Mouse (Mus musculus) brain, embryonic 14.5 days (tissue): Measurements from ENCODE around the gene Ddx39.

Experiments
- CTCF ChIP-seq: fragments of 200-500 bp; IDR thresholded peaks from 2 replicates; pipeline ENCODE4 v1.5.1; 2012; ENCODE audit warnings: inconsistent platforms, mild to moderate bottlenecking, moderate library complexity, borderline replicate concordance; ENCODE audit not compliant: insufficient read depth, insufficient read length; ENCODE audit errors: extremely low read depth
- POLR2A ChIP-seq: fragments of 200-500 bp; IDR thresholded peaks from 2 replicates; pipeline ENCODE4 v1.6.1; 2012; ENCODE audit warnings: mild to moderate bottlenecking, inconsistent platforms, borderline replicate concordance; ENCODE audit not compliant: poor library complexity, insufficient read depth, insufficient read length, severe bottlenecking; ENCODE audit errors: extremely low read depth

DNA sequence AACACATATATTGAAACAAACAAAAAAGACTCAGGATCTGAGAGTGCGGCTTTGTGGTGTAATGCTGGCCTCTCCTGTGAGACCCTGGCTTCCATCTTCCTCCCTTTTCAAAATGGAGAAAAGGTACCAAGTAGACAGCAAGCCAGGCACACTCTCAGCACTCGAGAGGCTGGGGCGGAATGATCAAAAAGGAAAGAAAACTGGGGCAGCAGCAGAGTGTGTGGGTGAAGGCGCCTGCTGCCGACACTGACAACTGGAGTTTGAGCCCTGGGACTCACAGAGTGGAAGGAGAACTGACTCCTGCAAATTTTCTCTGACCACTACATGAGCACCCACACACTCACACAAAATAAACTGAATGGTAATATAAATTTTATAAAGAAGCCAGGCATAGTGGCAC lies 40.5 kb upstream of the Ddx39 start:
- TF ChIP-seq CTCF (no peak), POLR2A (no peak)
